Mouse (Mus musculus): ENCODE measurements around the gene 2310022B05Rik. TPM values are rescaled to one million over a fixed set of nuclear protein-coding genes. Genes with fewer than 3 reads are reported as not detected.

Gene 2310022B05Rik
- polyA plus RNA-seq, 1 experiment from 2014 or later, result 21.2 TPM

DNA sequence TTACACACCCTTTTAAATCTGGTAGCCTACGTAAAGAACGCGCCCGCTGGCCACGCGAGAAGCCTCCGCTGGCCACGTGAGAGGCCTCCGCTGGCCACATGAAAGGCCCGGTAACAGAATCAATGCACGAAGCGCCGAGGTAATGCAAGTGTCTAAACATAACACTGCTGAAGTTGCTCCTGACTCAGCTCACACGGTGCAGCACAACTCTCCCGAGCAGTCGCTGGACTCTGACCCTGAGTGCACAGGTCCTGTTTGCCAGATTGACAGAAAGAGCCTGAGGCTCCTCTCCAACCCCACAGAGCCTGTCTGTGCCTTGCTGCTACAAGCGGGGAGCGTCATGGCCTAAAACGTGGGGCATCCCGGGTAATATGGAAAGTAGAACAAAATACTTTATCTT, 11.4 kb downstream of the 2310022B05Rik start:
- no peak overlapping the region for H3K4me3 ChIP-seq (ENCODE audit: low read depth, low read length)
- no peaks in the 10 kb centered on the region for H3K9me3 ChIP-seq (ENCODE audit: control insufficient read depth, low read length)
- 93% methylated on average over 20 of the region's 20 CpGs for WGBS
- no peaks in the 10 kb centered on the region for H3K27me3 ChIP-seq (ENCODE audit: control insufficient read depth, insufficient read depth, low read length)
- peaks cover 4% of the 10 kb centered on the region for H3K4me1 ChIP-seq (ENCODE audit: control insufficient read depth, insufficient read depth, low read length)
- H3K36me3 ChIP-seq (ENCODE audit: control insufficient read depth, insufficient read depth, low read length), result no peaks in the 10 kb centered on the region
- DNase-seq (ENCODE audit: low spot score, missing footprints), result no peak
- no peak overlapping the region for H3K27ac ChIP-seq (ENCODE audit: low read depth, low read length)
- H3K9ac ChIP-seq (ENCODE audit: low read length), result no peak overlapping the region
- no peak for ATAC-seq (ENCODE audit: low FRiP score)
- H3K4me2 ChIP-seq, result no peak overlapping the region

DNA sequence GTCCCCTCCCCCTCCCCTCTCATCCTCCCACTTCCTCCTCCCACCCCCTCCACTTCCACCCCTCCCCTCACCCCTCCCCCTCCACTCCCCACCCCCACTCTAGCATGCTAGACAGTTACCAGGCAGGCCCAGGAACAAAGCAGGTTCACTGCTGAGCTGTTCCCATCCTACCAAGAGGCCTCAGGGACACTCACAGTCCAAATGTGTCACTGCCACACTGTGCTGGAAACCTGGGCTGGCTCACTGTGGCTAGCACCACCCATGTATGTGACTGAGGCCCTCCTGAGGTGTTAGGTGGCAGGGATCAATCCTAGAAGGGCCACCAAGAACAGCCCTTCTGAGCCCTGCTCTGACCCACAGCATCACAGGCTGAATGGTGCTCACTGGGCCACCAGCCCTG, 14.9 kb downstream of the 2310022B05Rik start:
- Histone ChIP-seq H3K9ac (ENCODE audit: low read length) (no peak overlapping the region), H3K4me2 (no peak overlapping the region), H3K4me1 (ENCODE audit: control insufficient read depth, insufficient read depth, low read length) (peaks cover 4% of the 10 kb centered on the region), H3K27me3 (ENCODE audit: control insufficient read depth, insufficient read depth, low read length) (no peaks in the 10 kb centered on the region), H3K36me3 (ENCODE audit: control insufficient read depth, insufficient read depth, low read length) (no peaks in the 10 kb centered on the region), H3K4me3 (ENCODE audit: low read depth, low read length) (no peak overlapping the region), H3K9me3 (ENCODE audit: control insufficient read depth, low read length) (no peaks in the 10 kb centered on the region), H3K27ac (ENCODE audit: low read depth, low read length) (no peak overlapping the region)
- ATAC-seq (ENCODE audit: low FRiP score), result 0 out of 2 replicates have a peak, but pooled peaks have one; percentile 5
- DNase-seq (ENCODE audit: low spot score, missing footprints), result no peak

DNA sequence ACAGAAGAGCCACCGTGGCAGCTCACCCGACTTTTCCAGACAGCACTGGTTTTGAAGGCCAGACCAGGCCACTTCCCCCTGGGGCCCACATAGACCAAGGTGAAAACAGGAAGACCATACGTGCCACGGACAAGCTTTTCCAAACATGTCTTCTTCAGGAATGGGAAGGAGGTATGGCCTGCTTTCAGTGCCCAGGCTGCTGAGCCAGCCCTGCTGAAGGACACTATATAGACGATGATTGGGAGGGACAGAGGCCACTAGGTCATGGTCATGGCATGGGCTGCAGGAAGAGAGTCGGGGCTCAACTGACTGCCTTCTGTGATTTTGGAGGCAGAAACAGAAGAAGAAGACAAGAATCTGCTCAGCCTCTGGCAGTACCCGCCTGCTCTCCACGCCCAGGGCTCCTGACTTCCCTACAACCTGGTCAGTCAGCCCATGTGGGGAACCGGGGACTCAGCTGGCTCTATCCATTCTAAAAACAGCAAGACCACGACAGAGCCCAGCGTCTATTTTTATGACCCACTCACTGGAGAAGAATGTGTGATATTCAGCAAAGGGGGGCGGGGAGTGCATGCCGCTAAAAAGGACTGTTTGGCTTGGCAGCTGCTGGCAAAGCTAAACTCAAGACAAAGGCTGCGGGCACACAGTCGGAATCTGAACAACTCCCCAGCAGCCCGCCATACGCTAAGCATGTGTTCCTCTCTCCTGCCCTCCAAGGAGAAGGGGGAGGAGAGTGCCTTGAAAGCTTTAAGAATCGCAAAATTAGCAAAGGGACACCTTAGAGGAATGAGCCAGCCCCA, 19.4 kb downstream of the 2310022B05Rik start:
- Histone ChIP-seq H3K27ac (ENCODE audit: low read depth, low read length) (no peak overlapping the region), H3K4me1 (ENCODE audit: control insufficient read depth, insufficient read depth, low read length) (peaks cover 4% of the 10 kb centered on the region), H3K4me3 (ENCODE audit: low read depth, low read length) (no peak overlapping the region), H3K9me3 (ENCODE audit: control insufficient read depth, low read length) (no peaks in the 10 kb centered on the region), H3K9ac (ENCODE audit: low read length) (no peak overlapping the region), H3K36me3 (ENCODE audit: control insufficient read depth, insufficient read depth, low read length) (no peaks in the 10 kb centered on the region), H3K4me2 (no peak overlapping the region), H3K27me3 (ENCODE audit: control insufficient read depth, insufficient read depth, low read length) (no peaks in the 10 kb centered on the region)
- WGBS, result 81% methylated on average over 18 of the region's 18 CpGs
- DNase-seq (ENCODE audit: low spot score, missing footprints) (no peak), ATAC-seq (ENCODE audit: low FRiP score) (no peak)

DNA sequence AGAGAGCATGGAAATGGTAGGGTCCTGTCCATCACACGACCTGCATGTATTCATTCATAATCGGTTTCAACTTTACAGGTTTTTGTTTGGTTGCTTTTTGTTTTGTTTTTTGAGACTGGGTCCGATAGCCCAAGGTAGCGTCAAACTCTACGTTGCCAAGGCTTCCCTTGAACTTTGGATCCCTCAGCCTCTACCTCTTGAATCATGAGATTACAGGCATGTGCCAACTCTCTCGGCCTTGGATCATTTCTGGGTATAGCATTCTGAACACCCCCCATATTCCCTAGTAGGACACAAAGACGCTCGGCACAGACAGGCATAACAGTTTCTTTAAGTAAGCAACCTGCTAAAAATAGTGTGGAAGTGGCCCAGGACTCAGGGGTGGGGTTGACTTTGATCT, 21.6 kb downstream of the 2310022B05Rik start:
- H3K36me3 ChIP-seq (ENCODE audit: control insufficient read depth, insufficient read depth, low read length), result peaks cover 3% of the 10 kb centered on the region; the same call in 1 of the 2 replicates

DNA sequence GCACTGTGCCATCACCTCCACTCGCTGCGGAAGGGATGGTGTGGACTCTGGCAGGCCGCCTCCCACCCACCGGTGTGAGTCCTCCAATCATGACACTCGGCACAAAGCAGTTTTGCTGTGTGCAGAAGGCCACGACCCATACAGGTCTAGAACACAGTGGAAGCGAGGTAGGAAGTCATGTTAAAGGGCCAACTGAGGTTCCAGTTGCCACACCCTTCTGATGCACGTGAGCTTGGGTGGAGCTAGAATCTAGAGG, 28.0 kb downstream of the 2310022B05Rik start:
- H3K36me3 ChIP-seq (ENCODE audit: control insufficient read depth, insufficient read depth, low read length), result peaks cover 5% of the 10 kb centered on the region; the same call in 1 of the 2 replicates
- WGBS, result 90% methylated on average over 8 of the region's 8 CpGs
- no peak overlapping the region for H3K9ac ChIP-seq (ENCODE audit: low read length)

More for the DNA sequence above, 21.6 kb downstream of the 2310022B05Rik start:
- Histone ChIP-seq H3K4me2 (no peak overlapping the region), H3K4me1 (ENCODE audit: control insufficient read depth, insufficient read depth, low read length) (no peaks in the 10 kb centered on the region), H3K9ac (ENCODE audit: low read length) (no peak overlapping the region), H3K9me3 (ENCODE audit: control insufficient read depth, low read length) (no peaks in the 10 kb centered on the region), H3K4me3 (ENCODE audit: low read depth, low read length) (no peak overlapping the region), H3K27ac (ENCODE audit: low read depth, low read length) (no peak overlapping the region), H3K27me3 (ENCODE audit: control insufficient read depth, insufficient read depth, low read length) (no peaks in the 10 kb centered on the region)
- WGBS, result 93% methylated on average over 8 of the region's 8 CpGs
- ATAC-seq (ENCODE audit: low FRiP score) (no peak), DNase-seq (ENCODE audit: low spot score, missing footprints) (no peak)

DNA sequence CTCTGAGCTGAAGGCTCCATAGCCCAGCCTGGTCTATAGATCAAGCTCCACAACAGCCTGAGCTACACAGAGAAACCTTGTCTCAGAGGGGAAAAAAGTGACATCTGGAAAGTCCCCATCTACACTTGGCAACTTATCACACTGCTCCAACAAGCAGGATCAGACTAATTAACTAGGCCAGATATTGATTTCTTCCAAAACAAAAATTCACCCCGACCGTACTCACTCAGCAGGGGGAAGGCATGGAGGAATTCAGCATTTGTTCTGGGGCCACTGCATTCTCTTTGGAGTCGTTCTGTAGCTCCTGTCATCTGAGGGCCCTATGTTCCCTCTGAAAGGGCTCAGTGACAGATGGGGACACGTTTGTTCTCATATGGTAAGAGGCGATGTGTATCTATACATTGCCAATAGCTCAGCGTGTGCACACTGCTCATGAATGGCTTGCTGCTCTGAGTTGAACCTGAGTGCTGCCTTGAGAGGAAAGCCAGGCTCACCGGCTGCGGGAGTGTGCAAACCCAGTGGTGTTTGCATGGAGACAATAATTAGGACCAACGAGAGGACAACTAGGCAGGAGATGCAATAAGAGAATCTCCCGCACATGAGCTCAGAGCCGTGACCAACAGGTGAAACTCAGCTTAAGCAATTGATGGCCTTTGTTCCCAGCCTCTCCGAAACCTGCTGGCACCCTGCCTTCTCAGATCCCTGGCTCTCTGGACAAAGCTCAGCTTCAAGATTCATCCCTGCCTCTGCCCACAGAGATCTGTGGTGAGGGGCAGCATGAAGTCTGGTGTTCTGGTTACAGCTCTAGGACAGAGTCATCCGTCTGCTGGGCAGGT, 28.5 kb downstream of the 2310022B05Rik start:
- no peak overlapping the region for H3K4me3 ChIP-seq (ENCODE audit: low read depth, low read length)
- ATAC-seq (ENCODE audit: low FRiP score), result no peak
- H3K27ac ChIP-seq (ENCODE audit: low read depth, low read length), result no peak overlapping the region
- H3K9ac ChIP-seq (ENCODE audit: low read length), result no peak overlapping the region
- peaks cover 5% of the 10 kb centered on the region; the same call in 1 of the 2 replicates for H3K36me3 ChIP-seq (ENCODE audit: control insufficient read depth, insufficient read depth, low read length)
- H3K4me2 ChIP-seq, result no peak overlapping the region
- H3K9me3 ChIP-seq (ENCODE audit: control insufficient read depth, low read length), result no peaks in the 10 kb centered on the region
- no peaks in the 10 kb centered on the region for H3K4me1 ChIP-seq (ENCODE audit: control insufficient read depth, insufficient read depth, low read length)
- H3K27me3 ChIP-seq (ENCODE audit: control insufficient read depth, insufficient read depth, low read length), result no peaks in the 10 kb centered on the region
- DNase-seq (ENCODE audit: low spot score, missing footprints), result no peak
- 79% methylated on average over 13 of the region's 13 CpGs for WGBS

More for the DNA sequence above, 28.0 kb downstream of the 2310022B05Rik start:
- H3K4me3 ChIP-seq (ENCODE audit: low read depth, low read length), result no peak overlapping the region
- H3K27me3 ChIP-seq (ENCODE audit: control insufficient read depth, insufficient read depth, low read length), result no peaks in the 10 kb centered on the region
- no peak for DNase-seq (ENCODE audit: low spot score, missing footprints)
- no peak overlapping the region for H3K4me2 ChIP-seq
- ATAC-seq (ENCODE audit: low FRiP score), result no peak
- H3K27ac ChIP-seq (ENCODE audit: low read depth, low read length), result no peak overlapping the region
- H3K9me3 ChIP-seq (ENCODE audit: control insufficient read depth, low read length), result no peaks in the 10 kb centered on the region
- no peaks in the 10 kb centered on the region for H3K4me1 ChIP-seq (ENCODE audit: control insufficient read depth, insufficient read depth, low read length)

DNA sequence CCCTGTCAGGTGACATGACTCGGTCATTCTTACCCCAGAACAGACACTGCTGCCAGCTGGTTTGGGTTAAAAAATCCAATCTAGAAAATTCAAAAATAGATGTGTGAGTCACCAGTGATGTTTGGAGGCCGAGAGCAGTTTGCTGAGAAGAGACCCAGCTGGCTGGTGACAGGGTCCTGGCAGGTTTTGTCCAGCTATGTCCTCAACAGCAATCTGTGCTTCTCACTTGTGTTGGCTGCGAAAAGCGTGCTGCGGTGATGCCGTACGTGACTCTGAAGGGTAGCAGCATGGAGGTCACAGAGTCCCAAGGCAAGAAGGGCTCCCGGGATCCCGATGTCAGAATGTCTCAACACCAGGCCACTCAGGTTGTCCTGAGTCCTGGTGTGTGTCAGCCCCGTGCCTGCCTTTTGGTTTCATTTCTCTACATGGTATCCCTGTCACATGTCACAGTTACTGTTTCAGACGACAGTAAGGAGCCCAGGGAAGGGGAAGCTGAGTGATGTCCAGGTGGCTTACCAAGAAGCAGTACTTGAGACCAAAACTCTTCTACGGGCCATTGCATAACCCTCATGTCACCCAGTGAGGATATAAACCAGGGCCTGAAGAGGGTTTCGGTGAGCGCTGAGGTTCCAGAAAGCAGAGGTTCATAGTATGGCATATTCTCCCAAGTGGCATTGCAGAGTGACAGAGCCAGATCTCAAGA, 30.0 kb downstream of the 2310022B05Rik start:
- ATAC-seq (ENCODE audit: low FRiP score) (no peak), DNase-seq (ENCODE audit: low spot score, missing footprints) (no peak)
- no peak overlapping the region for H3K4me2 ChIP-seq
- no peaks in the 10 kb centered on the region for H3K9me3 ChIP-seq (ENCODE audit: control insufficient read depth, low read length)
- H3K9ac ChIP-seq (ENCODE audit: low read length), result no peak overlapping the region
- no peaks in the 10 kb centered on the region for H3K4me1 ChIP-seq (ENCODE audit: control insufficient read depth, insufficient read depth, low read length)
- peaks cover 5% of the 10 kb centered on the region; the same call in 1 of the 2 replicates for H3K36me3 ChIP-seq (ENCODE audit: control insufficient read depth, insufficient read depth, low read length)
- no peaks in the 10 kb centered on the region for H3K27me3 ChIP-seq (ENCODE audit: control insufficient read depth, insufficient read depth, low read length)
- WGBS, result 91% methylated on average over 14 of the region's 14 CpGs
- H3K4me3 ChIP-seq (ENCODE audit: low read depth, low read length), result no peak overlapping the region
- H3K27ac ChIP-seq (ENCODE audit: low read depth, low read length), result no peak overlapping the region

DNA sequence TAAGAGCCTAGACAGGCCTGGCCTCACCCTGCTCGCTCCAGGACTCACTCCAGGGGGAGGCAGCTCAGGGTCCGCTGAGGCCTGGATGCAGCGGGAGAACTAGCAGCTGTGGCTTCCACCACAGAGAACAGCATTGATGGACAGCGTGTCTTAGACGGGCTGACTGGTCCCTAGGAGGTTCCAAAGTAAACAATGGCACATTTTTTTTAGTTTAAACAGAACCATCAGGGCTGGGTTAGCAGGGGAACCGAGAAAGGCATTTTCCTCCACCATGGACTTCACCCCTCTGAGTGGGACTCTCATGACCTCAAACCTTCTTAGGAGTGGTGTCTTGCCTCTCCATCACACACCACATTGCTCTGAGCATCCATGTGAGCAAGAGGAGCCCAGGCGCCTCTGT, 31.2 kb downstream of the 2310022B05Rik start:
- DNase-seq (ENCODE audit: low spot score, missing footprints) (no peak), ATAC-seq (ENCODE audit: low FRiP score) (no peak)
- WGBS, result 56% methylated on average over 7 of the region's 7 CpGs
- Histone ChIP-seq H3K4me2 (no peak overlapping the region), H3K36me3 (ENCODE audit: control insufficient read depth, insufficient read depth, low read length) (peaks cover 4% of the 10 kb centered on the region; the same call in 1 of the 2 replicates), H3K4me1 (ENCODE audit: control insufficient read depth, insufficient read depth, low read length) (no peaks in the 10 kb centered on the region), H3K9ac (ENCODE audit: low read length) (no peak overlapping the region), H3K9me3 (ENCODE audit: control insufficient read depth, low read length) (no peaks in the 10 kb centered on the region), H3K27ac (ENCODE audit: low read depth, low read length) (no peak overlapping the region), H3K4me3 (ENCODE audit: low read depth, low read length) (no peak overlapping the region), H3K27me3 (ENCODE audit: control insufficient read depth, insufficient read depth, low read length) (no peaks in the 10 kb centered on the region)

DNA sequence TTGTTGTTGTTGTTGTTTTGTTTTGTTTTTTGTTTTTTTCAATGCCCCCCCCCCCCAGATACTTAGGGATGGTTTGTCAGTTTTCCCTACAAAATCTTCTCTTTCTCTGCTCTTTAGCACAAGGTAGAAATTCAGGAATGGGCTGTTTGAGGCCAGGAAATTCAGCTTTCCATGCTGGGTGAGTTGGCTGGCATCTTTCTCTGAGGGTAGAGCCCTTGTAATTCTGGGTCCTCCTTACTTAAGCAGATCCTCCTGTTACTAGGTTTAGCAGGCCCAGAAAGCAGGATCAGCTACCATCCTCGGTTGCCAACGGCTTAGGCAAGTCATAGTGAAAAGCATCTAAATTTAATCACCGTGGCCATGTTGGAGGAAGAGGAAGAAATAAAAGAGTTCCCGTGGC, 32.3 kb downstream of the 2310022B05Rik start:
- ATAC-seq (ENCODE audit: low FRiP score), result no peak
- 71% methylated on average over 4 of the region's 4 CpGs for WGBS
- H3K27me3 ChIP-seq (ENCODE audit: control insufficient read depth, insufficient read depth, low read length), result no peaks in the 10 kb centered on the region
- H3K4me2 ChIP-seq, result no peak overlapping the region
- no peaks in the 10 kb centered on the region for H3K36me3 ChIP-seq (ENCODE audit: control insufficient read depth, insufficient read depth, low read length)
- no peak overlapping the region for H3K9ac ChIP-seq (ENCODE audit: low read length)
- no peaks in the 10 kb centered on the region for H3K4me1 ChIP-seq (ENCODE audit: control insufficient read depth, insufficient read depth, low read length)
- no peak overlapping the region for H3K4me3 ChIP-seq (ENCODE audit: low read depth, low read length)
- H3K9me3 ChIP-seq (ENCODE audit: control insufficient read depth, low read length), result no peaks in the 10 kb centered on the region
- peak; percentile 68 for DNase-seq (ENCODE audit: low spot score, missing footprints)
- no peak overlapping the region for H3K27ac ChIP-seq (ENCODE audit: low read depth, low read length)

Measured in midbrain, embryonic 11.5 days (tissue).